Mouse (Mus musculus): ENCODE results near the gene Ccl22. TPM values are rescaled to one million over a fixed set of nuclear protein-coding genes. Genes with fewer than 3 reads are reported as not detected.

The Ccl22 gene
- total RNA-seq, 1 experiment from 2014 or later = 0.57 TPM

DNA sequence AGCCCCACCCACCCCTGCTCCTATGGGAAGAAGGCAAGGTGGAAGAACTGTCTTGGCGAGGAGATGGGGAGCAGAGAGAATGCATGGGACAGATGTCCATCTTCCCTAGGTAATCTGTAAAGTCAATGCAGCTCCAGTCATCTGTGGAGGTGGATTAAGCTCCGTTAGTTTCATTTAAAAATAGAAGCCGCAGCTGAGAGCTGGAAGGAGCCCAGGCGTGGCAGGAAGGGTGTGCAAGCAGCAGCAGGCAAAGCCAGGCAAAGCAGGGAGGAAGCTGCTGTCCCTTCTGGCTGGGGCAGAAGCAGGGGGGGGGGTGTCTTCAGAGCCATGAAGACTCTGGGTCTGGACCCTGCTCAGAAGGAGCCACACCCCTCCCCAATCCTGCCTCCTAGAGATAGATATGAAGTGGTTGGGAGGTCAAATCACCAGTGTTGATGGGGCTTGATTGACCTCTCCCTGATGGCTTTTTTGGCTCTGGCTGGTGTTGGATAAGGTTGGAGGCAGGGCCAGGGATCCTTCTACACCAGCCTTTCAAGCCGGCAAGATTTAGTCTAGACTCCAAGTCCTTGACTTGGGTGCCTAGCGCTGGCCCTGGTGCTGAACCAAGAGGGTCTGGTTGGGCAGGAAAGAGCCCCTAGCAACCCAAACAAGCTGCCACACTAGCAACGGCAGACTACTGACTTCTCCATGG lies 55.0 kb downstream of the Ccl22 start:
- ATAC-seq (replicated peaks; ENCODE audit: insufficient number of reproducible peaks, low FRiP score, low TSS enrichment, poor library complexity, severe bottlenecking) = no peak

Other genes starting within 250 kb of the Ccl22 start
- 6.0 to 7.8 TPM (median 6.9 TPM) in 3 replicates for gene Cpne2, start 212.6 kb upstream of the Ccl22 start, total RNA-seq (2017)
- gene Rspry1, start 143.7 kb upstream of the Ccl22 start, total RNA-seq (2017) = 28.6 to 43.8 TPM (median 33.3 TPM) in 3 replicates
- gene Fam192a, start 143.6 kb upstream of the Ccl22 start, total RNA-seq (2017) = 77.7 to 137 TPM (median 127 TPM) in 3 replicates
- gene Arl2bp, start 79.0 kb upstream of the Ccl22 start, total RNA-seq (2017) = 40.4 to 122 TPM (median 48.4 TPM) in 3 replicates
- gene Pllp, start 49.3 kb upstream of the Ccl22 start, total RNA-seq (2017) = not detected in 3 replicates
- not detected in 3 replicates for gene Cx3cl1, start 26.4 kb downstream of the Ccl22 start, total RNA-seq (2017)
- gene Ccl17, start 64.9 kb downstream of the Ccl22 start, total RNA-seq (2017) = not detected in 3 replicates
- gene Coq9, start 92.7 kb downstream of the Ccl22 start, total RNA-seq (2017) = 23.0 to 27.5 TPM (median 25.1 TPM) in 3 replicates
- 17.0 to 23.7 TPM (median 17.3 TPM) in 3 replicates for gene Ciapin1, start 92.8 kb downstream of the Ccl22 start, total RNA-seq (2017)
- 36.9 to 49.4 TPM (median 40.6 TPM) in 3 replicates for gene Polr2c, start 111.9 kb downstream of the Ccl22 start, total RNA-seq (2017)
- 0.97 to 4.5 TPM (median 1.2 TPM) in 3 replicates for gene Dok4, start 130.7 kb downstream of the Ccl22 start, total RNA-seq (2017)
- gene Ccdc102a, start 172.5 kb downstream of the Ccl22 start, total RNA-seq (2017) = 1.1 to 11.3 TPM (median 1.8 TPM) in 3 replicates
- 0.86 to 2.6 TPM (median 1.9 TPM) in 3 replicates for gene Adgrg5, start 178.1 kb downstream of the Ccl22 start, total RNA-seq (2017)
- gene Adgrg1, start 229.2 kb downstream of the Ccl22 start, total RNA-seq (2017) = 2.2 to 16.6 TPM (median 4.6 TPM) in 3 replicates

Data from monocyte, adult 5-6 weeks (primary cell).